Mouse (Mus musculus) embryonic stem cell, embryonic (primary cell): Measurements from ENCODE around the gene Vsig10.

Experiments used
- CTCF ChIA-PET, 4 experiments: fragments of 300-600 bp in 2 of 4; fragments of 350-600 bp in 2 of 4; sonication (Branson Sonifier 250); formaldehyde crosslinking; loops; one replicate each; lab custom pipeline; 2022; ENCODE audit warnings: inconsistent platforms in 2 of 4; lab: Charles Lee
- POLR2A ChIA-PET, 4 experiments: fragments of 300-600 bp in 2 of 4; fragments of 350-600 bp in 2 of 4; sonication (Branson Sonifier 250); formaldehyde crosslinking; loops; one replicate each; lab custom pipeline; 2022; ENCODE audit warnings: antibody characterized with exemption in 4 of 4, inconsistent platforms in 1 of 4; lab: Charles Lee

The Vsig10 gene

DNA sequence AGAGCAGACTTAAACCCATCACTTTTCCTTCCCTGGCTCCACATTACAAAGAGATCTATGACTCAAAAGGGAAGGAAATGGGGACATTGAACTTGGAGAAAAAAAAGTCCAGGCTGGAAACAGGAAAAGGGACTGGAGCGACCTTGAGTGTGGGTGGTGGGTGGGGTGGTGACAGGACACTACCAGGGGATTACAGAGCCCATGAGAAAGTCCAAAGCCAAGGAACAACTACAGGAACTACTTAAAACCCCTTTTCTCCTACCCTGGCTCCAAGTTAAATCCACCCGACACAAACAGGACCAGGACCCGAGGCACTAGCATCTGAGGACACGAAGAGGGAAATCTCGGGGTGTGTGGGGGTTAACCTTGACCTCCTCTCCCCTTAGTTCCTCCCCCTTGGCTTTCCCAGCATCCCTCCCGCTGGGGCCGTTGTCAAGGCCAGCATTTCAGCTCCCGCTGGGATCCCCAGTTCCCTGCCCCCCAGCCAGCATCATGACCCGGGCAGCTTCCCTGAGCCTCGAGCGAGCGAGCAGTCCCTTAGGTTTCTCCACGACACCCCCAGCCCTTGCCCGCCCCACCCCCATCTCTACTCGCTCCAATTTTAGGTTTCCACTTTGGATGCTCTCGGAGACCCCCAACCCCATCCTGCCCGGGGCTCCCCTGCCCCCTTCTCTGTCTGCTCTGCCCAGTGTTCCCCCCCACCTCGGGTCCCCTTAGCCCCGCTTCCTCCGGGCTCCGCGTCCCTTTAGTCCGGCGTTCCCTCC lies 37.7 kb downstream of the Vsig10 start:
- POLR2A ChIA-PET: interaction anchor here (0.5 to 14.4 kb wide), 56 partner anchors 9 to 1176 kb away, joined by 3 to 531 read pairs (median 8); partner anchors contain the start of genes Ksr2 (in 3 of the 4), Vsig10 (in 2 of the 4), Pebp1 (in 1 of the 4) and Taok3 (in 1 of the 4)
- CTCF ChIA-PET: interaction anchor here (0.5 to 8.3 kb wide), 10 partner anchors 8 to 259 kb away, joined by 3 to 88 read pairs (median 7); no protein-coding TSS in a partner anchor

DNA sequence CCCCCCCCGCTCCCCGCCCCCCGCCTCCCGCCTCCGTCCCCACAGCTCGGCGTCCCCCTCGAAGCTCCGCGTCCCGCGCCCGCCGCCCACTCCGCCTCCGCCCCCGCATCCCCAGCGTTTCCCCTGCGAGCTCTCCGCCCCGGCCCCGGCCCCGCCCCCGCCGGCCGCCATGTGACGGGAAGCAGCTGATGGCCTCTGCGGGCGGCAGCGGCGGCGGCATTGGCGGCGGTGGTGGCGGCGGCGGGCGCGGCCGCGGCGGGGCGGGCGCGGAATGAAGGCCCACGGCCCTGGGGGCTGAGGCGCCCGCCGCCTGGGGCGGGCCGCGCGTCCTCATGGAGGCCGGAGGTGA lies 38.2 kb downstream of the Vsig10 start, which contains the start of gene Wsb2:
Gene Wsb2 (plus strand): TSS at position 176 of the 349 bp plus-strand sequence.
- POLR2A ChIA-PET: interaction anchor here (0.6 to 14.4 kb wide), 55 partner anchors 9 to 1175 kb away, joined by 3 to 531 read pairs (median 9); partner anchors contain the start of genes Ksr2 (in 3 of the 4), Vsig10 (in 2 of the 4) and Taok3 (in 1 of the 4)
- CTCF ChIA-PET: interaction anchor here (0.6 to 8.3 kb wide), 15 partner anchors 9 to 260 kb away, joined by 3 to 88 read pairs (median 7); no protein-coding TSS in a partner anchor

DNA sequence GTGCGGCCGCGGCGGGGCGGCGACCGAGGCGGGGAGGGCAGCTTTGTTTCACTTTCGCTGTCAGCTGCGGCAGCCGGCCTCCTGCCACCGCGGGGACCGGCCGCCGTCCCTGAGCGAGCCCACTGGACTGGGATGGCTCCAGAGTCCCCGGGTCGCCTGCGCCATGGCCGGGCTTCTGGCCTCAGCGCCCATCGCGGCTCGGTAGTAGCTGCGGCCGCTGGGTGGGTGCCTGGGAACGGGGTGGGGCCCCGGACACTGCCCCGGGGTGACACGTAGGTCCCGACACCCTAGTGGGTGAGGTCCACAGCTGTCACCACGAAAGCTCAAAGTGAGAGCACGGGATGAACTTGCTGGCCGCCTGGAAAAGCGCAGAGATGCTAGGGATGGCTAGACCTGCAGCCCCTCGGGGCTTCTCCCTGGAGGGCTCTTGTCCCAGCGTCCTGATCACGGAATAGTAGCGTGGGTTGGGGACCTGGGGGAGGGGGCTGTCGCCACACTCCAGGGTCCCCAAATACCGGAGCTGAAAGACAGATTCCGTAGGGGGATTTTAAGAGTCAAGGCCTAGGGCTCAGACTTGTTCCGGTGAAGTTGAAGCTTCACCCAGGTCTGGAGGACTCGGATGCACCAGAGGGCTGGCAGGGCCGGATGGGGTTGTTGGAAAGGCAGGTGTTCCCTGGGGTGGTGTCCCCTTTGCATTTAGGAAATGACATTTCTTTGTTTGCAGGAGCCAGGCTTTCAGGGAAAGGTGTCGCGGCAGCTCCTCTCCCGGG lies 38.8 kb downstream of the Vsig10 start:
- ChIA-PET CTCF (interaction anchor here (0.5 to 8.3 kb wide), 30 partner anchors 9 to 1105 kb away, joined by 3 to 88 read pairs (median 5); partner anchors contain the start of gene Rfc5 (in 1 of the 4)), POLR2A (interaction anchor here (0.6 to 14.4 kb wide), 71 partner anchors 10 to 1175 kb away, joined by 3 to 531 read pairs (median 7); partner anchors contain the start of genes Ksr2 (in 3 of the 4), Vsig10 (in 2 of the 4), Pebp1 (in 1 of the 4) and Taok3 (in 1 of the 4))

DNA sequence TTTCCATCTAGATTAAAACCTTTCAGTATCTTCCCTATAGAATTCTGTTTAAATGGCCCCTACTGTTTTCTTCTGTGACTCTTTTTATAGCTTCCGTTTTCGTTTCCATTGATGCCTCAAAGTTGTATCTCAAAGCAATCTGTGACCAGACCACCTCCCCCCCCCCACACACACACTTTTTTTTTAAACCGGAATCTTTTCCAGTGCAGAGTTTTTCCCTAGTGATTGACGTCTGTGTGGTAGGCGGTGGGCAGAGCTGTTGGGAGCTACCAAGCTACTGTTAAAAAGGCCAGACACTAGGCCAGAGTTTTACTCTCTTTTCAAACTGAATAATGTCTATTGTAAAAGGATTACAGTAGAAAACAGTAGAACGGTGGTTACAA lies 39.4 kb downstream of the Vsig10 start:
- CTCF ChIA-PET: interaction anchor here (0.5 to 8.3 kb wide), 29 partner anchors 9 to 1104 kb away, joined by 3 to 88 read pairs (median 4); partner anchors contain the start of gene Rfc5 (in 1 of the 4)
- POLR2A ChIA-PET: interaction anchor here (0.5 to 14.4 kb wide), 60 partner anchors 10 to 1077 kb away, joined by 3 to 531 read pairs (median 10); partner anchors contain the start of genes Ksr2 (in 2 of the 4), Vsig10 (in 2 of the 4), Pebp1 (in 1 of the 4) and Rfc5 (in 1 of the 4)

DNA sequence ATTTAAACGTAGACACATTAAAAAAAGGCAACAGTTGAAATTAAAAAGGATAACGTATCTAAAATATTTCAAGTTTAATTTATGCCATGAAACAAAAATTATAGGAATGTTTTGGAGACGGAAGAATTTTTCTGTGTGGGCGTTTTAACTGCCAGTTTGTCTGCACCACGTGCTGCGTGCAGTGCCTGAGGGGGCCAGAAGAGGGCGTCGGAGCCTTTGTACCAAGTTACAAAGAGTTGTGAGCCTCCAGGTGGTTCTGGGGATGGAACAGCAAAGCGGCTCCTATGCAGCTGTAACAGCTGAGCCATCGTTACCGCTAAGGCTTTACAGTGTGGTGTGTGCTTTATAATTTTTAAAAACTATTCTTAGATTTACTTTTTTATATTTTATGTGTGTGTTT lies 39.8 kb downstream of the Vsig10 start:
- ChIA-PET POLR2A (interaction anchor here (0.5 to 14.4 kb wide), 43 partner anchors 9 to 938 kb away, joined by 3 to 531 read pairs (median 20); partner anchors contain the start of genes Ksr2 (in 2 of the 4), Vsig10 (in 2 of the 4) and Rfc5 (in 1 of the 4)), CTCF (interaction anchor here (0.5 to 8.3 kb wide), 24 partner anchors 8 to 1039 kb away, joined by 3 to 88 read pairs (median 4); partner anchors contain the start of gene Rfc5 (in 1 of the 4))

DNA sequence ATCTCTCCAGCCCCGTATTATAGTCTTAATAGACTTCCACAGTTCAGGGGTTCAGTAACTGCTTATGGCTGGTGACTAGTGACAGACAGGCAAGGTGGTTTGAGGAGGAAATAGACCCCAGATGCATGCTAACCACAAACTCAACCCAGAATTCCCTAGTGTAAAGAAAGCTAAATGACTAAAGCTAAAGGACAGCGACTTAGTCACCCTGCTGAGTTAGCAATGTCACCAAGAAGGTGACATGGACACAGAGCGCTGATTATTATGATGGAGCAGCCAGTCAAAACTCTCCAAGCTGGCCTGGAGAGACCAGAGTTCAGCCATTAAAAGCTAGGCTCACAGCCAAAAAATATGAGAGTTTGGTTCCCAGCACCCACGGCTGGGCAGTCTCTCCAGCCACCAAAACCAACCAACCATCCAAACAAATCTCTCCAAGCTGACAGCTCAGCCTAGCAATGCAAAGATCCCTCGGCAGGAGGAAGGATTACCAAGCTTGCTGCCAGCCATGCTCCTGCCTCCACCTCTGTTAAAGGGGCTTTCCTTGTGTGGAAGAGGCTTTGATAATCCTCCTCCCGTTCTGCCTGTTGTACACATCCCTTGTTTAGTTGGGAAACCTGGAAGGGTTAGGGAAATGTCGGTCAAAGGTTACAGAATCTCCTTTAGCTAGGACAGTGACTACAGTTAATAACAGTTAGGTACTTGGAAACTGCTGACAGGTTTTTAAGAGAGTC lies 40.8 kb downstream of the Vsig10 start:
- ChIA-PET CTCF (interaction anchor here in 3 of 4 experiments (0.5 to 8.3 kb wide), 20 partner anchors 11 to 174 kb away, joined by 3 to 88 read pairs (median 4); no protein-coding TSS in a partner anchor), POLR2A (interaction anchor here (0.6 to 14.4 kb wide), 57 partner anchors 8 to 939 kb away, joined by 3 to 531 read pairs (median 6); partner anchors contain the start of genes Ksr2 (in 2 of the 4), Pebp1 (in 2 of the 4), Rfc5 (in 2 of the 4) and Taok3 (in 1 of the 4))

DNA sequence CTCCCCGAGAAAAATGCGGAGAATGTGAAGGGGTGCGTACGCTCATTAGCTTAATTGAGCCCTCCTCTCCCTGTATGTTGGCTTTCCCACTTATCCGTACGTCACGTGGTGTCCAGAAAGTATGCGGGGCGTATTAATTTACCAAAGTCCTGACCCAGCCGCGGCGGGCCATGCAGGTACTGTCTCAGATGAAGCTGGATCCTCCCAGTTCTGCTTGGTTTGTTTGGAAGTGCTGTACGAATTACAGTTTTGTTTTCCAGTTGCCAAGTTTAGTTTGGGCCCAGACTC lies 41.3 kb downstream of the Vsig10 start:
- CTCF ChIA-PET: interaction anchor here (0.5 to 8.3 kb wide), 13 partner anchors 12 to 1393 kb away, joined by 3 to 88 read pairs (median 5); no protein-coding TSS in a partner anchor
- POLR2A ChIA-PET: interaction anchor here (0.6 to 14.4 kb wide), 52 partner anchors 8 to 939 kb away, joined by 3 to 531 read pairs (median 8); partner anchors contain the start of genes Ksr2 (in 2 of the 4), Pebp1 (in 2 of the 4), Rfc5 (in 2 of the 4) and Taok3 (in 1 of the 4)

DNA sequence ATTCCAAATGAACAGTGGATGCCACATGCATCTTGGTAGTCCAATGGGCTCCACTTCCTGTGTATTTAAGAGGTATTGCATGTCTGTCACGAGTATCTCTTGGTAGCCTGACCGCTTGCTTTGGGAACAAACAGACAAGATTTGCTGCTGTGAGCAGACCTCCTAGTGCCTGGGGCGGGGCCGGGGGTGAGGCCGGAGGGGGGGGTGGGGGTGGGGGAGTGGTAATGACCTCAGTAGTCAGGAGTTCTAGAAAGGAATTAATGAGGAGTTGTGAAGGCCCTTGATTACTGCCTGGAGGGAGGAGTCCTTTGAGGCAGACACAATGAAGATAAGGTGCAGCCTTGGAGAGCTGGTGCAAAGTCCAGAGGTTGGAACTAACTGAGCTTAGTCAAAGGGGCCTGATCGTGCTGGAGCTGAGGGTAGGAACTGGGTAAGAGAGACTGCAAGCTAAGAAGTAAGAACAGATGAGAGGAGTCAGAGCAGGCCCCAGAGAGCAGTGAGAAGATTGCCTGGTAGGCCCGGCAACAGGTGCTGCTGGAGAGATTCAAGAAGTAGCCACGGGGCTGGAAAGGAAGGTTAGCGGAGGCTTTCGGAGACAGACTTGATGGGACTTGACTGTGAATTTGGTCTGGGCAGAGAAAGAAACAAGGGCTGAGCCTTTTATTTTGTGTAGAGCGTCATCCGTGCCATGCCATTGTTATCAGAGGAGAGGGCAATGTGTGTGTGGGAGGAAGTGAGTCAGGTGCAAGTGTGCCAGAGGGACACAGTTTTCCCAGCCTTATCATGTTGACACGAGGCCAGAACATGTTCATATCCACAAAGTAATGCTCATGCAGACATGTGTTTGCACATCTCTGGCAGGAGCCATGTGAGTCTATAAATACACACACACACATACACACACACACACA lies 42.0 kb downstream of the Vsig10 start:
- CTCF ChIA-PET: interaction anchor here (0.5 to 8.3 kb wide), 9 partner anchors 14 to 1394 kb away, joined by 3 to 88 read pairs (median 4); partner anchors contain the start of genes Taok3 (in 1 of the 4) and Vsig10 (in 1 of the 4)
- POLR2A ChIA-PET: interaction anchor here (0.6 to 14.4 kb wide), 51 partner anchors 8 to 940 kb away, joined by 3 to 531 read pairs (median 5); partner anchors contain the start of genes Ksr2 (in 2 of the 4), Pebp1 (in 2 of the 4), Rfc5 (in 2 of the 4) and Taok3 (in 1 of the 4)

DNA sequence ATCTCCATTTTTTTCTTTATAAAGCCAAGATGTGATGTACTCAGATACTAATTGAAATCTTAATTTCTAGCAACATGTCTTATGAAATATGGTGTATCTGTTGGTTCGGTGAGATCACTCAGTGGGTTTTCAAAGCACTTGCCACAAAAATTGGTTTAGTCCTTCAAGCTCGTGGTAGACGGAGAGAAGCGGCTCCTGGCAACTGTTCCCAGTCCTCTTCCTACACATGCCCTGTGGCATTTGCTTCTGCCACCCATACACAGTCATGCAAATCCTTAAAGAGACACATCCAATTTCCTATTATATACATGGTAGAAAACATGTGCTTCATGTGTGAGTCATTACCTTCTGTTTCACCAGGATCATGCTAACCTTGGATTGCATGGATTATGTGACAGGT lies 42.7 kb downstream of the Vsig10 start:
- POLR2A ChIA-PET: interaction anchor here in 2 of 4 experiments (0.8 to 14.4 kb wide), 12 partner anchors 10 to 69 kb away, joined by 3 to 531 read pairs (median 106); partner anchors contain the start of genes Rfc5 (in 1 of the 2) and Vsig10 (in 1 of the 2)
- CTCF ChIA-PET: no interaction called here

DNA sequence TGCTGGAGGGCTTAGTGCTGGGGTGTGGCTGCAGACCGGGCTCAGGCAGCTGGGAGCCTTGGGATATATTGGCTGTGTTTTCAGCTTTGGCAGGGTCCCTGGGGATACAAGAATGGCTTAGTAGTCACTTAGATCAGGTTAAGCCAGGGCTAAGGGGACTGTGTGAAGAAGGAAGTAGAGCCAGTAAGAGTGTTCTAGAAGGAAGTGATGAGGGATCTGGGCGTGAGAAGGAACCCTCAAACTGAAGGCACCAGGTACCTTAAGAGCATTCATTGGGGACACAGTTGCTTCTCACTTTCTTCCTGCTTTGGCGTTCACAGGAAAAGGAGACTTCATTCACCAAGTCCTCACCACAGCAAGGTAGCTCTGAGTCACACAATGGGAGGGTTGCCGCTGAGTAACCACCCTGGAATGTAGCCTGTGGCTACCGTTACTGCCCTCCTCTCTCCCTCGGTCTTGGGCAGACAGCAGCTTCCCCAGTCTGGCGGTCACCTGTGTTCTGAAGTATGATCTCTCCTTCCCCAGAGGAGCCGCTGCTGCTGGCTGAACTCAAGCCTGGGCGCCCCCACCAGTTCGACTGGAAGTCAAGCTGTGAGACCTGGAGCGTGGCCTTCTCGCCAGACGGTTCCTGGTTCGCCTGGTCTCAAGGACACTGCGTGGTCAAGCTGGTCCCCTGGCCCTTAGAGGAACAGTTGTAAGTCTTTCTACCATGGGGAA lies 44.3 kb downstream of the Vsig10 start:
- CTCF ChIA-PET: interaction anchor here in 2 of 4 experiments (0.6 to 1.1 kb wide), 5 partner anchors 45 to 58 kb away, joined by 3 to 7 read pairs (median 3); no protein-coding TSS in a partner anchor
- POLR2A ChIA-PET: interaction anchor here (0.5 to 14.4 kb wide), 29 partner anchors 8 to 77 kb away, joined by 3 to 531 read pairs (median 5); partner anchors contain the start of genes Pebp1 (in 1 of the 4) and Rfc5 (in 1 of the 4)

DNA sequence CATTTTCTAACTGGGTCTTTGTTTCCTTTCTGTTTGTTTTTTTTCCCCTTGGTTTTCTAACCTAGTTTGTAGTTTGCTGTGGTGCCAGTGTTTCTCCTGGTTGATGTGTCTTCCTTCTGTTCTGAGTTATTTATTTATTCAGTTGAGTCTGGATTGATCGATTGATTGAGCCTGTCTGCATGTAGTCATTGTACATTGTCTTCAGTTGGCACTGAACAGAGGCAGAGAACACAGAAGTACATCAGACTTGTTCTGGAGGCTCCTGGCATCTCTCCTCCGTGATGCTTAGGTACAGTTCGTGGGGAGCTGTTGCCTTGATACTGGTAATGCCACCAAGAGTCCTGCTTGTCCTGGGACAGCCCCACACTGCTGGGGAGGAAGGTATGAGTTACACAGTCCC lies 45.9 kb downstream of the Vsig10 start:
- CTCF ChIA-PET: no interaction called here
- POLR2A ChIA-PET: interaction anchor here in 3 of 4 experiments (0.7 to 12.4 kb wide), 5 partner anchors 7 to 35 kb away, joined by 3 to 154 read pairs (median 21); no protein-coding TSS in a partner anchor

DNA sequence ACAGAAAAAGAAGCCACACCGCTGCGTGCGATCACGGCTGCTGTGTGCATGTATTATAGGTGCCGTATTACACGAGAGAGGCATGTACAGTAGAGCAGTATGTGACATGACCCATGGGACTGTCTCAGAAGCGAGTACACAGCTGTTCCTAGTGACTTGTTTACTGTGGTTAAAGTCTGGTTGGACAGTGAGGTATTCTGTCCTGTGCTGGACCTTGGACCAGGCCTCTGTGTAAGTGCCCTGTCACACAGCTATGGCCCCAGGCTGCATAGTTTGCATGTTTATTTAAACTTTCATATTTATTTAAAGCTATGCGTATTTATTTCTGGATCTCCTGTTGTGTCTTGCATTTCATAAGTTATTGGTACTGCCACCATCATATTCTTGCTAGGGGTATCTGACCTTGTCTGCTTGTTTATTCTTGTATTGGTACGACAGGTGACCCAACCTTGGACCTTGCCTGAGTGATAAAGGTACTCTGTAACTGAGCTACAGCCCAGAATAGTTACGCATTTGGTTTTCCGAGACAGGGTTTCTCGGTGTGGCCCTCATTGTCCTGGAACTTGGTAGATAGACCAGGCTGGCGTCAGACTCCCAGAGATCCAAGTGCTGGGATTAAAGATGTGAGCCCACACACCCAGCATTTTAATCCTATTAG lies 47.1 kb downstream of the Vsig10 start:
- ChIA-PET CTCF (interaction anchor here in 1 of 4 experiments (1.9 kb wide), 1 partner anchor 14 kb away, joined by 5 read pairs; no protein-coding TSS in a partner anchor), POLR2A (interaction anchor here (0.6 to 12.4 kb wide), 19 partner anchors 5 to 79 kb away, joined by 3 to 154 read pairs (median 6); partner anchors contain the start of genes Wsb2 (in 2 of the 4) and Pebp1 (in 1 of the 4))

DNA sequence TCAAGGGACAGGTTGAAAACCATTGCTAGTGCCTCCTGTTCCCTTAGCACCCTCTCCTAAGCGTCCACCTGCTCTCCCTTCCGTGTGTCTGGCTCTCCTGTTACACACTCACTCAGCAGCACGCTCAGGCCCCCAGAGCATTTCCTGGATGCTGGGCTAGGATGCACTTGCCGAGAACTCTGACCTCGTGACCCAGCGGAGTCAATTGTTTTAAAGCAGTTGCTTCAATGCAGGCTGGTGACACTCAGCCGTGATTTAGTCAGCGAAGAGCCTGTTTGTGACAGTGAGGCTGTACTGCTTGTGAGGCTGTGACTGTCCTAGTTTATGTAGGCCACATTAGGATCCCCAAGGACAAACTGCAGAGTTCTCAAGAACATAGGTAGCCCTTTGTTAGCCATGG lies 48.3 kb downstream of the Vsig10 start:
- ChIA-PET POLR2A (interaction anchor here (0.7 to 12.1 kb wide), 18 partner anchors 7 to 381 kb away, joined by 3 to 154 read pairs (median 8); partner anchors contain the start of genes Wsb2 (in 2 of the 4), Pebp1 (in 1 of the 4) and Rfc5 (in 1 of the 4)), CTCF (interaction anchor here in 2 of 4 experiments (0.6 to 1.9 kb wide), 3 partner anchors 9 to 130 kb away, joined by 3 to 5 read pairs (median 3); no protein-coding TSS in a partner anchor)

DNA sequence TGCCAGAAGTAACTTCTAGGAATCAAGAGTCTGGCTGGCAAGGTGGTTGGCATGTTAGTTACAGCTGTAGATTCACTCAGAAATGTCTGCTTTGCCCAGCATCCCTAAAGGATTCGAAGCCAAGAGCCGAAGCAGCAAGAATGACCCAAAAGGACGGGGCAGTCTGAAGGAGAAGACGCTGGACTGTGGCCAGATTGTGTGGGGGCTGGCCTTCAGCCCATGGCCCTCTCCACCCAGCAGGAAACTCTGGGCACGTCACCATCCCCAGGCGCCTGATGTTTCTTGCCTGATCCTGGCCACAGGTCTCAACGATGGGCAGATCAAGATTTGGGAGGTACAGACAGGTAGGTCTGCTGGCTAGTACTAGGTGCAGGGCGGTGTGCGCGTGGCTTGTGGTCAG lies 51.7 kb downstream of the Vsig10 start:
- POLR2A ChIA-PET: interaction anchor here (0.6 to 12.1 kb wide), 15 partner anchors 10 to 57 kb away, joined by 3 to 154 read pairs (median 7); partner anchors contain the start of gene Wsb2 (in 3 of the 4)
- CTCF ChIA-PET: interaction anchor here in 2 of 4 experiments (0.6 to 1.2 kb wide), 3 partner anchors 11 to 63 kb away, joined by 3 read pairs; no protein-coding TSS in a partner anchor
